Mouse (Mus musculus) effector memory CD4-positive, alpha-beta T cell, adult 7 months (primary cell): ENCODE measurements around the gene 9430097D07Rik. TPM values are rescaled to one million over a fixed set of nuclear protein-coding genes. Genes with fewer than 3 reads are reported as not detected.

ENCODE experiments used
- polyA plus RNA-seq: library from polyadenylated mRNA; unstranded; fragments of 100-300 nt; shearing (Covaris generic); gene quantifications from one replicate; pipeline ENCODE4 v1.2.1, GENCODE M21; 2017

9430097D07Rik gene
- polyA plus RNA-seq: not detected

DNA sequence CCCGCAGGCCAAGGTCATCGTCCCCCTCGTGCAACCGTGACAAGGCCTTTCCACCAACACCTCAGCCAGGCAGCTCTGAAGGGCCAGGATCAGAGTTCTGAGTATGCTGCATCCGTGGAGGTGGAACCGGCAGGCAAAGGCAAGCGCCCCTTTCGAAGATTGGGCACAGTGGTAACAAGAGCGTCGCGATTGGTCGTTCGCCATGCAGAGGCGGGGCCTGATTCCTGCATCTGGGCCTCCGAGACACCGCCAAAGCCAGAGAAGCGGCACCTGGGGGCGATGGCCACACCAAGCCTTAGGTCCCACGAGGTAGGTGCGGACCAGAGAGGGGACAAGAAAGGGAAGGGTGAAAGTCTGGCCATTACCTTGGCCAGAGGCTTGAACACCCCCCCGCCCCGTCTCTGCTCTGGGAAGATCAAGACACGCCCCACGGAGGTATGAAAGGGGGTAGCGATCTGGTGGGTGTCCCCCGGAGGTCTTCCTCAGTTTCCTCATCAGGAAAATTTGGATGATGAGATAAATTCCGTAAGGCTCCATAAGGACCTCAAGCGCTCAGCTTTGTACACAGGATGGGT lies at the start of gene 9430097D07Rik:
Gene 9430097D07Rik (minus strand): TSS at position 99 of the 575 bp plus-strand sequence.

GRCm38 (mm10) chr2:32621517-32621859 lies 46.0 kb upstream of the 9430097D07Rik start, which contains the start of gene Ak1:
Gene Ak1 (plus strand): TSS chr2:32621758.

DNA sequence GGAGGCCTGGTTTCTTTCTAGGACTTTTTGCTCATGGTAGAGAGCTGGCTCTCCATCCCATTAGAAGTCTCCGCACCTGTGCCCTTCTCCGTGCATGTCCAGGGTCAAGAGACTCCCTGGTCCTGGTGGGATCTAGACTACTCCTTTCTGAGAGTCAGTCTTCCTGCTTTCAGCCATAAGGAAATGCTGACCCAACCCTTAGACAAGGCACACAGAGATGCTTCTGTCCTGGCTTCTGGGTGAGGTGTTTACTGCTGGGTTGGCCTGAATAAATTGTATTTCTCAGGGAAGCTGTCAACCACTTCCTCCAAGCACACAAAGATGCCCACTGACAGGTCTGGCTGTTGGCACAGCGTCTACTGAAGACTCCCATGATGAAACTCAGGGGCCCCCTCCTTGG lies 23.9 kb upstream of the 9430097D07Rik start, which contains the start of gene St6galnac6:
Gene St6galnac6 (plus strand): TSS at position 301 of the 400 bp plus-strand sequence.

GRCm38 (mm10) chr2:32586871-32587351 lies 11.4 kb upstream of the 9430097D07Rik start, which contains the start of gene St6galnac4:
Gene St6galnac4 (plus strand): TSS chr2:32587095.

GRCm38 (mm10) chr2:32574497-32574896 lies 987 bp downstream of the 9430097D07Rik start, which contains the start of gene Pip5kl1:
Gene Pip5kl1 (plus strand): TSS chr2:32574797.

DNA sequence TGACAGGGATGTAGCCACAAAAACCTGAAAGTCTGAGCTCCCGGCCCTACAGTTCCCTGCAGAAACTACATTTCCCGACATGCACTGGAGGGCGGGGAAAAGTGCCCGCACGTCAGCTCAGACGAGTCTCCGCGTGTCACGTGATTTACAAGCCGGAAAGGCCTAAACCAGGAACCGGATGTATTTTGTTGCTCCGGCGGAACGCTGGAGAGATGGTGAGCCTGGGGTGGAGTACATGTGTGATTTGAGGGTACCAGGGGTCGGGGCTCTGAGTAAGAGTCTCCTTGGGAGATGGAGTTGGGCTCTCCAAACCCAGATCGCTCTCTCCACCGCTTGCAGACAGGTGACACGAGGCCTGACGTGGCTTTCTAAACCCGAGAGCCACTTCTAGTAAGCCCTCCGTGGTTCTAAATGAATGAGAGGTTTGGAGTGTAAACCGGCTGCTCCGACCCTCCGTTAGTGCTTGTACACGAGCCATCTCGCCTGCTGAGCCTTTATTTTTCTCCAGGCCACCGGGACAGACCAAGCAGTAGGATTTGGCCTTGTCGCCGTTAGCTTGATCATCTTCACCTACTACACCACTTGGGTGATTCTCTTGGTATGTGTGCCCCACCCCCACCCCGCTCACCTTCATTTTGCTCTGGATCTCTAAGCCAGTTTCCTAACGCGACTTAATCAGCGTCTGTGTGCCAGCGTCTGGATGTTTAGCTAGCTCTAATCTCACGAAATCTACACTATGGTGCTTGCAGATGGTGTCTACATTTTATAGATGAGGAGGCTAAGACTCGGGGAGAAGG lies 4.6 kb downstream of the 9430097D07Rik start, which contains the start of gene Dpm2:
Gene Dpm2 (plus strand): TSS at position 161 of the 797 bp plus-strand sequence.

GRCm38 (mm10) chr2:32534733-32535471 lies 40.6 kb downstream of the 9430097D07Rik start, which contains the start of gene Fam102a:
Gene Fam102a (plus strand): TSS chr2:32535332.

Other genes starting within 250 kb of the 9430097D07Rik start
- 115 TPM for gene Ciz1, start 223.4 kb downstream of the 9430097D07Rik start, polyA plus RNA-seq
- gene Dnm1, start 222.3 kb downstream of the 9430097D07Rik start, polyA plus RNA-seq: not detected
- gene 1110008P14Rik, start 193.7 kb downstream of the 9430097D07Rik start, polyA plus RNA-seq: 41.0 TPM
- gene Lcn2, start 187.4 kb downstream of the 9430097D07Rik start, polyA plus RNA-seq: not detected
- gene Ptges2, start 179.8 kb downstream of the 9430097D07Rik start, polyA plus RNA-seq: 10.3 TPM
- gene Naif1, start 125.2 kb downstream of the 9430097D07Rik start, polyA plus RNA-seq: 7.2 TPM
- 34.0 TPM for gene Slc25a25, start 124.2 kb downstream of the 9430097D07Rik start, polyA plus RNA-seq
- 136 TPM for gene Fam102a, start 40.4 kb downstream of the 9430097D07Rik start, polyA plus RNA-seq
- gene Dpm2, start 4.8 kb downstream of the 9430097D07Rik start, polyA plus RNA-seq: 76.0 TPM
- not detected for gene Pip5kl1, start 887 bp downstream of the 9430097D07Rik start, polyA plus RNA-seq
- 26.7 TPM for gene St6galnac4, start 11.4 kb upstream of the 9430097D07Rik start, polyA plus RNA-seq
- 3.2 TPM for gene St6galnac6, start 24.0 kb upstream of the 9430097D07Rik start, polyA plus RNA-seq
- 0.24 TPM for gene Ak1, start 46.1 kb upstream of the 9430097D07Rik start, polyA plus RNA-seq
- gene Eng, start 70.9 kb upstream of the 9430097D07Rik start, polyA plus RNA-seq: 0.27 TPM
- 15.5 TPM for gene Fpgs, start 128.5 kb upstream of the 9430097D07Rik start, polyA plus RNA-seq
- 136 TPM for gene Cdk9, start 137.4 kb upstream of the 9430097D07Rik start, polyA plus RNA-seq
- gene Sh2d3c, start 145.4 kb upstream of the 9430097D07Rik start, polyA plus RNA-seq: 69.8 TPM
- not detected for gene 6330409D20Rik, start 165.3 kb upstream of the 9430097D07Rik start, polyA plus RNA-seq
- gene Tor2a, start 181.6 kb upstream of the 9430097D07Rik start, polyA plus RNA-seq: 43.6 TPM
- 1.5 TPM for gene Ttc16, start 199.9 kb upstream of the 9430097D07Rik start, polyA plus RNA-seq
- gene Ptrh1, start 200.1 kb upstream of the 9430097D07Rik start, polyA plus RNA-seq: 8.0 TPM
- gene Cfap157, start 208.7 kb upstream of the 9430097D07Rik start, polyA plus RNA-seq: not detected